Mouse (Mus musculus) lung, embryonic 15.5 days (tissue): ENCODE measurements around the gene Slc25a23. TPM values are rescaled to one million over a fixed set of nuclear protein-coding genes. Genes with fewer than 3 reads are reported as not detected.

Experiments
- ATAC-seq: fragments of 200-750 bp; cut with Nextera tagmentation; 2 replicates; pipeline ENCODE4 v1.8.0; 2017; ENCODE audit warnings: moderate number of reproducible peaks, borderline replicate concordance; ENCODE audit not compliant: low FRiP score, low TSS enrichment; ENCODE audit errors: extremely low read depth
- H3K27ac ChIP-seq: fragments of 300-500 bp; sonication (generic); 2 replicates; pipeline ENCODE4 v1.5.1; 2015; ENCODE audit warnings: moderate library complexity, mild to moderate bottlenecking, inconsistent platforms
- H3K27me3 ChIP-seq: fragments of 300-500 bp; sonication (generic); 2 replicates; pipeline ENCODE4 v1.6.1; 2015; ENCODE audit warnings: inconsistent platforms
- H3K36me3 ChIP-seq: fragments of 300-500 bp; sonication (generic); 2 replicates; pipeline ENCODE4 v1.6.1; 2015; ENCODE audit warnings: inconsistent platforms
- H3K4me1 ChIP-seq: fragments of 300-500 bp; sonication (generic); 2 replicates; pipeline ENCODE4 v1.6.1; 2015; ENCODE audit warnings: inconsistent platforms
- H3K4me2 ChIP-seq: fragments of 300-500 bp; sonication (generic); 2 replicates; pipeline ENCODE4 v1.6.1; 2015; ENCODE audit warnings: inconsistent platforms, mild to moderate bottlenecking, moderate library complexity
- H3K4me3 ChIP-seq: fragments of 300-500 bp; sonication (generic); 2 replicates; pipeline ENCODE4 v1.5.1; 2015; ENCODE audit warnings: mild to moderate bottlenecking, inconsistent platforms
- H3K9ac ChIP-seq: fragments of 300-500 bp; sonication (generic); 2 replicates; pipeline ENCODE4 v1.6.1; 2015; ENCODE audit warnings: inconsistent platforms
- H3K9me3 ChIP-seq: fragments of 300-500 bp; sonication (generic); 2 replicates; pipeline ENCODE4 v1.6.1; 2016; ENCODE audit warnings: inconsistent platforms
- WGBS: fragments of 180-500 bp; shearing (Covaris S2); methylation state at CpG from one replicate; pipeline ENCODE4 v1.1.7; 2015; 5-methylcytosine and 5-hydroxymethylcytosine counted together
- polyA plus RNA-seq: library from polyadenylated mRNA; unstranded; fragments of >200 nt; fragmentation: Nextera tagmentation; extraction: Ambion mirVana; gene quantifications from 2 replicates; pipeline ENCODE4 v1.2.1, GENCODE M21; 2015

Gene Slc25a23
- polyA plus RNA-seq, 1 experiment from 2014 or later = 9.5 TPM

DNA sequence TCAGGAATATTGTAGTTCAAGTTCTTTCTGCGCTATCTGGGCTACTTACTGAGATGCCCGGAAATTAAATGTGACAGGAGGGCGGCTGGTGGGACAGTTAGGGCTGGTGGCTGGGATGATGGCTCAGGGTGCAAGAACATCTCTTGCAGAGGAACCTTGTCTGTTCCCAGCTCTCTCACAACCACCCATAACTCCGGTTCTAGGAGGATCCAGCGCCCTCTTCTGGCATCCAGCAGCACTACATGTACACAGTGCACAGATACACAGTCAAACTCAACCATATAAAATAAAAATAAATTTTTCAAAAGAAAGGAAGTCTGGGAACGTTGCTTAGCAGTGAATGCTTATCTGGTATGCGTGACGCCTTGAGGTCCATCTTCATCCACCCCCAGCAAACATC is 20.7 kb downstream of the Slc25a23 start:
- peaks cover 8% of the 10 kb centered on the region; the same call in 1 of the 2 replicates for H3K27me3 ChIP-seq
- H3K27ac ChIP-seq = no peak overlapping the region
- H3K4me2 ChIP-seq = no peak overlapping the region
- H3K4me1 ChIP-seq = no peaks in the 10 kb centered on the region
- H3K9me3 ChIP-seq = no peaks in the 10 kb centered on the region
- 36% methylated on average over 8 of the region's 8 CpGs for WGBS
- ATAC-seq = no peak
- no peak overlapping the region for H3K9ac ChIP-seq
- H3K4me3 ChIP-seq = no peak overlapping the region
- H3K36me3 ChIP-seq = no peaks in the 10 kb centered on the region

GRCm38 (mm10) chr17:57032854-57033253 is 26.8 kb downstream of the Slc25a23 start:
- H3K36me3 ChIP-seq = peaks cover 11% of the 10 kb centered on the region
- no peak overlapping the region for H3K27ac ChIP-seq
- H3K4me2 ChIP-seq = peak overlapping the region; percentile 67; the same call in 1 of the 2 replicates
- H3K9me3 ChIP-seq = no peaks in the 10 kb centered on the region
- ATAC-seq = no peak
- H3K4me3 ChIP-seq = peak overlapping the region; percentile 40; the same call in 1 of the 2 replicates
- H3K9ac ChIP-seq = no peak overlapping the region; the same call in 1 of the 2 replicates
- WGBS = 83% methylated on average over 4 of the region's 4 CpGs
- H3K27me3 ChIP-seq = no peaks in the 10 kb centered on the region
- H3K4me1 ChIP-seq = peaks cover 17% of the 10 kb centered on the region

DNA sequence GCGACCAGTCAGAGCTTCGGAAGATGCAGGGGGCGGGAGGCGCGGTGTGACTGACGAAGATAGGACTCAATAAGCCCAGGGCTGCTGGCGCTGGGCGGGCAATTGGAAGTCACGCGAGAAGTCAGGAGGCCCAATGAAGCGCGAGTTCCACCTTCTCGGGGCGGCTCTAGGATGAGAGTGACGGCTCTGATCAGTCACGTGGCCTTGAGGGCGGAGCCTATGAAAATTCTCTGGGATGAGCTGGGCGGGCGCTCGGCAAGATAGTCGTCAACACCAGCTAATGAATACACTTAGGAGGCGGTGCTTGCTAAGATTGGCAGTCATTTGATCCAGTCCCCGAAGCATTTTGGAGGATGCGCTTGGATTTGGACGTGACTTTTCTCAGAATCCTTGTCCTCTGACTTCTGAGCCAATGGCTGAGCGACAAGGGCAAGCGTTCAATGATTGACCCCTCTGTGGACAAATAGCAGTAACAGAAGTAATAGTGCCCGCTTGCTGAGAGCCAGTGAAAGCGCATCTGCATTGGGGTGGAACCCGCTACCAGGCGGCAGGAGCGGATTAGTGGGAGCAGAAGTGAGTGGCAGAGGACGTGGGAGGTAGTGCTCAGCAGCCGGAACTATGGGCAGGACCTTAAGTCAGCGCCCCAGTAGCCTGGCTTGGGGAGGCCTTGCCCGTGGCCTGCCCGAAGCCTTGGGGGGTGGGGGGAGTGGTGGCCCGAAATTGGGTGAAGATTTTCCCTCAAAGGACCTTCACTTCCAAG is 27.8 kb downstream of the Slc25a23 start:
- H3K27ac ChIP-seq = peak overlapping the region; percentile 86
- peak overlapping the region; percentile 100 for H3K9ac ChIP-seq
- peaks cover 21% of the 10 kb centered on the region for H3K36me3 ChIP-seq
- H3K9me3 ChIP-seq = no peaks in the 10 kb centered on the region
- peak overlapping the region; percentile 77 for H3K4me3 ChIP-seq
- peak overlapping the region; percentile 67 for H3K4me2 ChIP-seq
- no peaks in the 10 kb centered on the region for H3K27me3 ChIP-seq
- H3K4me1 ChIP-seq = peaks cover 17% of the 10 kb centered on the region
- ATAC-seq = peak; percentile 96
- WGBS = under 1% methylated on average over 38 of the region's 38 CpGs

- Histone ChIP-seq H3K4me1 (peaks cover 17% of the 10 kb centered on the region), H3K27me3 (no peaks in the 10 kb centered on the region), H3K9me3 (no peaks in the 10 kb centered on the region), H3K27ac (peak within 1 kb of the TSS; percentile 95), H3K4me3 (peak within 1 kb of the TSS; percentile 77), H3K4me2 (peak within 1 kb of the TSS; percentile 86), H3K36me3 (peaks cover 29% of the 10 kb centered on the region), H3K9ac (peak within 1 kb of the TSS; percentile 100)
- no peak for ATAC-seq
- 2% methylated on average over 94 of the region's 99 CpGs for WGBS
Observed at GRCm38 (mm10) chr17:57030931-57031660, 28.6 kb downstream of the Slc25a23 start, which contains the start of gene Khsrp. TSS of gene Khsrp (minus strand) at chr17:57031522.

GRCm38 (mm10) chr17:57029691-57030090 is 30.0 kb downstream of the Slc25a23 start:
- Histone ChIP-seq H3K36me3 (peaks cover 43% of the 10 kb centered on the region), H3K4me2 (peak overlapping the region; percentile 86), H3K4me3 (peak overlapping the region; percentile 77), H3K9ac (peak overlapping the region; percentile 100), H3K27me3 (no peaks in the 10 kb centered on the region), H3K27ac (no peak overlapping the region), H3K9me3 (no peaks in the 10 kb centered on the region), H3K4me1 (peaks cover 17% of the 10 kb centered on the region)
- no peak for ATAC-seq
- 30% methylated on average over 8 of the region's 8 CpGs for WGBS

GRCm38 (mm10) chr17:57027471-57027870 is 32.2 kb downstream of the Slc25a23 start:
- no peaks in the 10 kb centered on the region for H3K27me3 ChIP-seq
- no peak overlapping the region for H3K27ac ChIP-seq
- H3K36me3 ChIP-seq = peaks cover 65% of the 10 kb centered on the region
- H3K4me3 ChIP-seq = no peak overlapping the region
- H3K9ac ChIP-seq = no peak overlapping the region
- ATAC-seq = no peak
- peaks cover 17% of the 10 kb centered on the region for H3K4me1 ChIP-seq
- H3K4me2 ChIP-seq = no peak overlapping the region
- H3K9me3 ChIP-seq = no peaks in the 10 kb centered on the region
- WGBS = 88% methylated on average over 4 of the region's 4 CpGs

GRCm38 (mm10) chr17:57020960-57021359 is 38.7 kb downstream of the Slc25a23 start:
- H3K9me3 ChIP-seq = no peaks in the 10 kb centered on the region
- H3K4me2 ChIP-seq = no peak overlapping the region
- H3K36me3 ChIP-seq = peaks cover 65% of the 10 kb centered on the region
- H3K27ac ChIP-seq = no peak overlapping the region
- H3K9ac ChIP-seq = no peak overlapping the region
- no peak overlapping the region for H3K4me3 ChIP-seq
- H3K27me3 ChIP-seq = no peaks in the 10 kb centered on the region
- ATAC-seq = no peak
- no peaks in the 10 kb centered on the region for H3K4me1 ChIP-seq
- 92% methylated on average over 5 of the region's 5 CpGs for WGBS

GRCm38 (mm10) chr17:57019693-57020092 is 40.0 kb downstream of the Slc25a23 start:
- 77% methylated on average over 2 of the region's 2 CpGs for WGBS
- no peaks in the 10 kb centered on the region for H3K27me3 ChIP-seq
- no peak overlapping the region for H3K27ac ChIP-seq
- H3K36me3 ChIP-seq = peaks cover 52% of the 10 kb centered on the region
- H3K4me3 ChIP-seq = no peak overlapping the region
- no peaks in the 10 kb centered on the region for H3K9me3 ChIP-seq
- H3K4me1 ChIP-seq = no peaks in the 10 kb centered on the region
- no peak overlapping the region for H3K9ac ChIP-seq
- no peak overlapping the region for H3K4me2 ChIP-seq
- ATAC-seq = no peak

GRCm38 (mm10) chr17:57012245-57012795 is 47.3 kb downstream of the Slc25a23 start:
- H3K4me1 ChIP-seq = peaks cover 22% of the 10 kb centered on the region
- H3K4me2 ChIP-seq = peak overlapping the region; percentile 83
- peak overlapping the region; percentile 91 for H3K27ac ChIP-seq
- WGBS = 62% methylated on average over 13 of the region's 13 CpGs
- H3K27me3 ChIP-seq = no peaks in the 10 kb centered on the region
- no peak for ATAC-seq
- peaks cover 16% of the 10 kb centered on the region for H3K36me3 ChIP-seq
- peak overlapping the region; percentile 65 for H3K9ac ChIP-seq
- peak overlapping the region; percentile 79 for H3K4me3 ChIP-seq
- H3K9me3 ChIP-seq = no peaks in the 10 kb centered on the region

- peak within 1 kb of the TSS; percentile 91 for H3K27ac ChIP-seq
Observed at GRCm38 (mm10) chr17:57011236-57012141, 48.2 kb downstream of the Slc25a23 start, which contains the start of the genes Gtf2f1 and Gm17949. TSS of gene Gtf2f1 (minus strand) at chr17:57011288. TSS of gene Gm17949 (plus strand) at chr17:57011469.

GRCm38 (mm10) chr17:57010911-57011235 is 48.8 kb downstream of the Slc25a23 start:
- peak overlapping the region; percentile 91 for H3K27ac ChIP-seq
- peak overlapping the region; percentile 76 for H3K9ac ChIP-seq
- peaks cover 31% of the 10 kb centered on the region for H3K36me3 ChIP-seq
- H3K4me1 ChIP-seq = peaks cover 22% of the 10 kb centered on the region
- peak overlapping the region; percentile 89 for H3K4me2 ChIP-seq
- no peaks in the 10 kb centered on the region for H3K9me3 ChIP-seq
- no peaks in the 10 kb centered on the region for H3K27me3 ChIP-seq
- H3K4me3 ChIP-seq = peak overlapping the region; percentile 79
- peak; percentile 37 for ATAC-seq
- under 1% methylated on average over 19 of the region's 19 CpGs for WGBS

More at GRCm38 (mm10) chr17:57011236-57012141, 48.2 kb downstream of the Slc25a23 start, which contains the start of the genes Gtf2f1 and Gm17949:
- under 1% methylated on average over 51 of the region's 51 CpGs for WGBS
- no peaks in the 10 kb centered on the region for H3K27me3 ChIP-seq
- peak within 1 kb of the TSS; percentile 79 for H3K4me3 ChIP-seq
- peaks cover 22% of the 10 kb centered on the region for H3K4me1 ChIP-seq
- no peaks in the 10 kb centered on the region for H3K9me3 ChIP-seq
- H3K36me3 ChIP-seq = peaks cover 25% of the 10 kb centered on the region
- peak within 1 kb of the TSS; percentile 89 for H3K4me2 ChIP-seq
- H3K9ac ChIP-seq = peak within 1 kb of the TSS; percentile 76
- ATAC-seq = peak; percentile 89
